Mouse (Mus musculus) megakaryocyte, embryonic 14.5 days (primary cell): ENCODE measurements around the gene Cfap70. TPM values are rescaled to one million over a fixed set of nuclear protein-coding genes. Genes with fewer than 3 reads are reported as not detected.

Source experiments
- H3K27me3 ChIP-seq: replicated peaks from 2 replicates; pipeline ENCODE3; 2012; ENCODE audit warnings: inconsistent platforms
- H3K36me3 ChIP-seq: replicated peaks from 2 replicates; pipeline ENCODE3; 2012; ENCODE audit warnings: low read length, inconsistent platforms, mixed read lengths
- H3K4me1 ChIP-seq: 2 replicates; pipeline ENCODE4 v1.6.1; 2012; ENCODE audit warnings: inconsistent platforms
- H3K4me3 ChIP-seq: replicated peaks from 2 replicates; pipeline ENCODE3; 2012; ENCODE audit warnings: moderate library complexity, mild to moderate bottlenecking, inconsistent platforms
- H3K9me3 ChIP-seq: 2 replicates; pipeline ENCODE4 v1.6.1; 2012; ENCODE audit warnings: inconsistent platforms
- FLI1 ChIP-seq: IDR thresholded peaks from 2 replicates; pipeline ENCODE4 v1.6.1; 2012; ENCODE audit warnings: low read length, inconsistent platforms, mixed read lengths
- GATA1 ChIP-seq: IDR thresholded peaks from 3 replicates; pipeline ENCODE4 v1.6.1; 2012; ENCODE audit warnings: mixed read lengths, low read length, inconsistent platforms, borderline replicate concordance
- polyA plus RNA-seq: library from polyadenylated mRNA; stranded (reverse); fragments of >175 nt; gene quantifications from 2 replicates; pipeline ENCODE4 v1.2.3, GENCODE M21; 2012; ENCODE audit warnings: low replicate concordance; ENCODE audit not compliant: insufficient read depth

Cfap70 gene
- not detected in 2 replicates for polyA plus RNA-seq

DNA sequence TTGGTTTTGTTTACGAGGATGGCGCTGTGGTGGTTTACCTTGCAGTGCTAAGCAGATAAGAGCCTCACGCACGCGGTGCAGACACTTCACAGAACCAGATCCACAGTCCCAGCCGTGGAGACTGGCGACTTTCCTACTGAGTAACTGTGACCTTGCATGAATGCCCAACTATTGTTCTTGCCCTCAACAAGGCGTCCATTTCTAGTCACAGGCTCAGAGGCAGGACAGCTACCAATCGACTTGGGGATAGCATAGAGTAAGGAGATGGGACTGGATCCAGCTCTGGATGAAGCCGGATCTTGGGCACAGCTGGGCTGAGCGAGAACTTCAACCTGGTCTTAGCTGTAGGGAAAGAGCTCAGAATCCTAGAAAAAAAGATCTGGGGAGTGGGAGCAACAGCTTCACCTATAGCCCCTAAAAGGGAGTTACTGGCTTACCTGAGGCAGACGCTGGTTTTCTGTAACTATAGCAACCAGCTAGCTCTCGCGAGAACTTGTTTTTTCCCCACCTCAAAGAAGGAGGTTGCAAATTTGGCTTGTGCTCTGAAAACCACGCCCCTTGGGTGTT lies at the start of gene Cfap70:
Gene Cfap70, minus strand, starts transcription at position 462 of the 567 bp plus-strand sequence.
- Histone ChIP-seq H3K4me3 (peak within 1 kb of the TSS; percentile 88), H3K36me3 (peaks cover 31% of the 10 kb centered on the region)
- TF ChIP-seq GATA1 (no peak), FLI1 (no peak)

DNA sequence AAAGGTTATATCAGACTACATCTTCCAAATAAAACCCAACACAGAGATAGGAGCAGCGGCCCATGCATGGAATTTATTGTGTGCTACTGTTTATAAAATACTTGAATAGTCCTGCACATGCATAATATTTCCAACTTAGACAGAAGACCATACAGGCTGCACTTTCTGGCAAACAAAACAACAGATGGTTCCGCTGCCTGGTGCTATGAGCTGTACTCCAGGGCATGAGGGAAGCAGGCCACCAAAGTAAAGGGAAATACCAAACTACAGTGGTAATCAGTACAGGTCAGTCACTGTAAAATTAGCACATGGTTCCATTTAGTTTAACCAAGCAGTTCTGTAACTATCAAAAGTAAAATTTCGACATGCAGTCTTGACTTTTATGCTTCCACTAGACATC lies 48.0 kb upstream of the Cfap70 start:
- Histone ChIP-seq H3K4me3 (no peak overlapping the region), H3K36me3 (peaks cover 55% of the 10 kb centered on the region), H3K27me3 (no peaks in the 10 kb centered on the region), H3K4me1 (peaks cover 9% of the 10 kb centered on the region), H3K9me3 (no peaks in the 10 kb centered on the region)
- TF ChIP-seq GATA1 (no peak), FLI1 (no peak)

More for the DNA sequence above, at the start of gene Cfap70:
- Histone ChIP-seq H3K27me3 (no peaks in the 10 kb centered on the region), H3K4me1 (peaks cover 20% of the 10 kb centered on the region), H3K9me3 (no peaks in the 10 kb centered on the region)

- Histone ChIP-seq H3K27me3 (no peaks in the 10 kb centered on the region), H3K4me3 (no peak within 1 kb of the TSS), H3K36me3 (peaks cover 79% of the 10 kb centered on the region), H3K9me3 (no peaks in the 10 kb centered on the region), H3K4me1 (no peaks in the 10 kb centered on the region; the same call in 1 of the 2 replicates)
- TF ChIP-seq GATA1 (no peak), FLI1 (no peak)
Observed at GRCm38 (mm10) chr14:20496603-20497002, 44.6 kb upstream of the Cfap70 start, which contains the start of gene Mss51. Gene Mss51, minus strand, starts transcription at chr14:20496901.

- TF ChIP-seq FLI1 (no peak), GATA1 (no peak)
- Histone ChIP-seq H3K4me3 (no peak overlapping the region), H3K27me3 (no peaks in the 10 kb centered on the region)
Observed at GRCm38 (mm10) chr14:20486031-20486430, 34.0 kb upstream of the Cfap70 start.

GRCm38 (mm10) chr14:20482051-20482751 lies 30.2 kb upstream of the Cfap70 start:
- Histone ChIP-seq H3K9me3 (no peaks in the 10 kb centered on the region), H3K4me1 (peaks cover 31% of the 10 kb centered on the region), H3K36me3 (peaks cover 38% of the 10 kb centered on the region), H3K27me3 (no peaks in the 10 kb centered on the region), H3K4me3 (no peak overlapping the region)
- TF ChIP-seq GATA1 (no peak), FLI1 (no peak)

More at GRCm38 (mm10) chr14:20486031-20486430, 34.0 kb upstream of the Cfap70 start:
- peaks cover 11% of the 10 kb centered on the region for H3K4me1 ChIP-seq
- no peaks in the 10 kb centered on the region for H3K9me3 ChIP-seq
- peaks cover 48% of the 10 kb centered on the region for H3K36me3 ChIP-seq

DNA sequence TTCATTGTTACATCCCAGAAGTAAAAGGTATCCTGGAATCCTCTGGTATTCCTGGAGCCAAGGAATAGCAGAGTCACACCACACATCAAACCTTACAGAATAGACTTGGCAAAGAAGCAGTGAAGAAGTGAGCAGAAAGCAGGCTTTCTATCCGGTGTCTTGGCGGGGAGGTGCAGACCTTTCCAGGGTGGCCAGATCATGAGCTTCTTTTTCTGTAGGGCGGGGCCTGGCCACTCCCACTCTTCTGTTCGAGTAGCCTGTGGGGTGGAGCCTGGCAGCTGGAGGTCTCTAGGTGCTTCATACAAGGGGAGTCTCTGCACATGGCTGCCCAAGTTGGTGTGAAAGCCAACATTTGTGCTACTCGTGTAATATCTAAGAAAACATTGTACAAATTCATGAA lies 29.2 kb upstream of the Cfap70 start:
- Histone ChIP-seq H3K36me3 (peaks cover 39% of the 10 kb centered on the region), H3K9me3 (no peaks in the 10 kb centered on the region), H3K4me3 (no peak overlapping the region), H3K4me1 (peaks cover 41% of the 10 kb centered on the region), H3K27me3 (no peaks in the 10 kb centered on the region)
- TF ChIP-seq GATA1 (no peak), FLI1 (no peak)

GRCm38 (mm10) chr14:20480195-20480579 lies 28.2 kb upstream of the Cfap70 start:
- peaks cover 41% of the 10 kb centered on the region for H3K36me3 ChIP-seq
- H3K4me3 ChIP-seq: peak overlapping the region; percentile 99
- no peak for TF ChIP-seq GATA1
- TF ChIP-seq FLI1: no peak
- H3K27me3 ChIP-seq: no peaks in the 10 kb centered on the region
- peaks cover 51% of the 10 kb centered on the region for H3K4me1 ChIP-seq
- H3K9me3 ChIP-seq: no peaks in the 10 kb centered on the region

DNA sequence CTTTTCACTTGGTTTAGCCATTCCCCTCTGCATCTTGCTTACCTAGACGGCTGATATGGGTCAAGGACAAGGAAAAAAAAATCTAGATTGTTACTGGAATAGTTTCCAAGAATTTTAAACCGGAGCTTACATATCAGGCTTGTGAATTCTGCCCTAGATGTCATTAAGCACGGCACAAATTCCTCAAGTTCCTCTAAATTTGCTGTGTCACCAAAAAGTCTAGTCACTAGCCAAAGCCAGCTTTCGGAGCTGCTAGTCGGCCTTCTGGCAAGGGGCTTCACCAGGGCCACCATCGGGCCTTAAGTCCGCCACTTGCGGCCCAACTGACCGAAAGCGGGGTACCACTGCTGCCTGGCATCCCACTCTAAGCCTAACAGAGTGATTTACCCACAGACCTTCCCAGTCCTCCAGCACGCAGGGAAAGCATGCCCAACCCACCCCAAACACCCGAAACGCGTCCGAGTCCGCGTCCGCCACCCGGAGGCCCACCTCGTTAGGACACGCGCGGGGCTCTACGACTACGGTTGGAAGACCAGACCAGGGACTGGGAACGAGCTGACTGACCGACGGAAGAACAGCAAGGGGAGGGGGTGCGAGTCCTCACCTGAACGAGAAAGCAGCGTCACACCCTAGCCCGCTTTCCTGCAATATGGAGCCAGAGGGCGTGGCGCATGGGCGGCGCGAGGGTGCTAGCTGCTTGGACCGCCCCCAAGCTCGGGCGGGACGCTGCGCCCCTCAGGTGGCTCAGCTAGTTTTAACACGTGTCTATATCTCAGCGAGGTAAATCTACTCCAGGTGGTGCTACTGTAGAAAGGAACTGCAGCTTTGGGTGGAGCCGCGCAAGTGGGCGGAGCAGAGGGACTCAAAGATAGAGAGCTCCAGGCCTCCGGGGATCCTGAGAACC lies 27.5 kb upstream of the Cfap70 start, which contains the start of gene Anxa7:
Gene Anxa7, minus strand, starts transcription at position 843 of the 904 bp plus-strand sequence.
- H3K27me3 ChIP-seq: no peaks in the 10 kb centered on the region
- peaks cover 51% of the 10 kb centered on the region for H3K4me1 ChIP-seq
- TF ChIP-seq GATA1 (no peak), FLI1 (no peak)
- H3K4me3 ChIP-seq: peak within 1 kb of the TSS; percentile 99
- peaks cover 37% of the 10 kb centered on the region for H3K36me3 ChIP-seq
- no peaks in the 10 kb centered on the region for H3K9me3 ChIP-seq

DNA sequence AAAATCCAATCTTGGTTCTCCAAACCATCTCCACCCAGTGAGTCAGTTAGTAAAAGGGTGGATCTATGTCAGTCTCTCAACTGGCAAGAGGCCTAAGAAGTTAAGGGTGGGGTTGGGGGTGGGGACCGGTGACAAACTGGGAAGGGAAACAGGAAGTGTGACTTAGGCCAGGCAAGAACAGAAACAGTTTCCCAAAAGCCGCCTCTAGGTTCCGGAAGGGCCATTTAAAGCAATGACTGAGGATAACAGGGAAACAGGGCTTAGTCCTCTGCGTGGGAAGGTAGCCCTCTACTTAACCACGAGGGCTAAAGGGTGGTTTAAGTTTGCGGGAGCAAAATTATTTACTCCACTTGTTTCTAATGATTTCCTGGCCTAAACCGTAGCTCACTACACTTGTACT lies 26.8 kb upstream of the Cfap70 start:
- no peak for TF ChIP-seq GATA1
- TF ChIP-seq FLI1: 0 out of 2 replicates have a peak, but pooled peaks have one; percentile 32
- Histone ChIP-seq H3K9me3 (no peaks in the 10 kb centered on the region), H3K4me1 (peaks cover 57% of the 10 kb centered on the region), H3K36me3 (peaks cover 37% of the 10 kb centered on the region), H3K4me3 (peak overlapping the region; percentile 99), H3K27me3 (no peaks in the 10 kb centered on the region)
